Mouse (Mus musculus): ENCODE measurements around the gene Fam193a.
A peak's percentile ranks its signal among the peaks of the same experiment; 100 is the strongest.

The Fam193a gene

DNA sequence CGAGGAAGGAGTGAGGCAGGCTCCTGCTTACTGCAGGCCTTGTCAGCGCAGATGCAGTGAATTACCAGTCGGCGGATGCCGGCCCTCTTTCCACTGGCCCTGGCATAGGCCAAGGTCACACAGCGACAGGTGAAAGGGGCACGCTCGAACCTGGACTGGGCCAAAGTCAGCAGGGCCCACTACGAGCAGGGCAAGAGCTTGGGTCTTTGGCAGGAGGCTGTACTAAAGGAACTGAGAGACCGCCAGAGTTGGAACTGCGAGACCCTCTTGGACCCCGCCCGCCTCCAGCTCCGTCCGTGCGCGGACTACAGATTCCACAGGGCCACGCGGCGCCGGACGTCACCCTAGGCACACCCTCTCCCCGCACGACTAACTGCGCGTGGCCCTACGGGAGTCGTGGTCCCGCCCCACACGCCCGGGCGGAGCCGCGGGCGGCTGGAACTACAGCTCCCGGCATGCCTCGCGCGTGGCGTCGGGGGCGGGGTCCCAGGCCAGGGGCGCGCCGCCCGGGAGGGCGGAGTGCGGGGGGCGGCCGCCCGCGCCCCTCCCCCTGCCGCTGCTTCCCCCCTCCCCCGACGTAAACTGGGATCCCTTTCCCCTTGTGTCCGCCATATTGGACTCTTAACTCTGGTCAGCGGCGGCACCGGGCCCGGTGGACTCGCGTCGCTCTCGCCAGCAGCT, at the start of gene Fam193a:
Gene Fam193a (plus strand): TSS at position 593 of the 681 bp plus-strand sequence.
- DNase-seq (ENCODE audit: low spot score in 2 of 2) = peak; percentile 98 to 99

DNA sequence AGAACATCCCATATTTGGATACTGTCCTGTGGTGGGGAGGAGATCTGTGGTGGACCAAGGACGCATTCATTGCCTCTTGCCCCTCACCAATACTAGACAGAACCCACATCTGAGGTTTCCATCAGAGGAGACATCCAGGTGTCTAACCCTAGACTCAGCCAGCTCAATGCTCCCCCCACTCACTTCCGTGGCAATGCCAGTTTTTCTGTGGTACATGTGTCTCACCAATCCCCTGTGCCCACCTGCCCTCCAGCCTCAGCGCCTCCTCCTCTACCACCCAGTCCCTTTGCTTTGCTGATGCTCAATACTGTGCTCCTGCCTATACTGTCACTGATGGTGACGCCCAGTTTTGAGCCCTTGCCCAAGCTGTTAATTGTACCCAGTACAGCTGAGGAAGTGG, 48.5 kb upstream of the Fam193a start:
- no peak for DNase-seq (ENCODE audit: low spot score in 2 of 2)

DNA sequence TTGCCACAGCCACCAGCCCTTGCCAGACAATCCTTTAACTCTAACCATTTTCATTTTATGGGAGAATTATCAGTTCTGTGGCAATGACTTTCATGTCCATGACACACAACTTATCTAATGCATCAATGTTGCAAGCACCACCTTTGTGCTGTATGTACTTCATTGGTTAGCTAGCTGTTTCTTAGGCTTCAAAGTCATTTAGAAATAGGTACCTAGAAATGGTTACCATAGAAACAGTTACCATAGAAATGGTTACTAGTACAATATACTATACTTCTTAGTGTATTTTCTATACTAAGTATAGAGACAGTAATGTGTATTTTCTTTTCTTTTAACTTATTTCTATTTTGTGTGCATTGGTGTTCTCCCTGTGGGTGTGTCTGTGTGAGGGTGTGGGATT, 44.4 kb upstream of the Fam193a start:
- DNase-seq (ENCODE audit: low spot score in 2 of 2) = no peak

DNA sequence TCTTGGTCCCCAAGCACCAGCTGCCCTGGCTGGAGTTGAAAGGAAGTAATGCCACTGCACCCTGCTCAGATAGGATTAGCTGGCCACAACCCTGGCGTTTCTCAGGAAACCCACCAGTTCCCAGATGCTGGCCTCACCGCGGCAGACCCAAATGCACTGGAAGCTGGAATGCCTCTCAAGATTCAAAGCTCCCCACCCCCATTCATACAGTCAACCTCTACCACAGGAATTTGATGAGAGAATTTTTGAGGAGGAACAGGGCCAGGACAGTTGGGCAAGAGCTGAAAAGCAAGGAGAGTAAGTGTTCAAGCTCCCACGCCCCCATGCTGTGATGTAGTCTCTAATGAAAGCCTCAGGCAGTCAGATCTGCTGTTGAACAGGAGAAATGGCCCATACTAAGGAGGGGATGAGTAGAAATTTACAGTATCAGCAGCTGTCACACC, 43.5 kb upstream of the Fam193a start:
- no peak for DNase-seq (ENCODE audit: low spot score in 2 of 2)

DNA sequence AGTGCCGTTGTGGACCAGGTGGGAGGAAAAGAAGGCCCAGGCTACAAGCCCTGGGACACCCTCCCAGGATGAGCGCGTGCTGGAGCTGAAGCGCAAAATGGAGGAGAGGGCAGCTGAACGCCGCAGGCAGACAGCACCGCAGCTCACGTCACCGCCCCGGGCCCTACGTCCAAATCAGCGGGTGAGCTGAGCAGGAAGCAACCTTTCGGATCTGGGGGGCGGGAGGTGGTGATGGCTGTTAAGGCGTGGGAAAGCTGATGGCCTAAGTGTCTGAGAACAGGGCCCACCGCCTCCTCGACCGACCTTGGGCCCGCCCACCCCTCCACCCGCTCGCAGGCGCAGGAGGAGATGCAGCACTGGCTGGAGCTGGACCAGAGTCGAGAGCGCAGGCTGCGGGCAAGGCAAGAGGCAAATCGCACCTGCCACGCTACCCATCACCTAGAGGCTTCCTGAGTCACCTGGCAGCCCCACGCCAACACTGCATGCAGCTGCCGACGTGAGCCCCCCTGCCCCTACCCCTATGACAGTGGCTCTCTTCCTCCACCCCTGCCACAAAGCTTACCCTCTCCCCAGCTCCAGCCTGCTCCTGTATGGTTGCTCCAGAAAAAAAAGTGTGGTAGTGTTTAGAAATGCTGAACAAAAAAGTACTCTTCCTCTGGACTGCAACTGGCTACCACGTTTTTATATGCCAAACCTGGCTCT, 42.7 kb upstream of the Fam193a start:
- DNase-seq (ENCODE audit: low spot score in 2 of 2) = peak; percentile 44 to 55

DNA sequence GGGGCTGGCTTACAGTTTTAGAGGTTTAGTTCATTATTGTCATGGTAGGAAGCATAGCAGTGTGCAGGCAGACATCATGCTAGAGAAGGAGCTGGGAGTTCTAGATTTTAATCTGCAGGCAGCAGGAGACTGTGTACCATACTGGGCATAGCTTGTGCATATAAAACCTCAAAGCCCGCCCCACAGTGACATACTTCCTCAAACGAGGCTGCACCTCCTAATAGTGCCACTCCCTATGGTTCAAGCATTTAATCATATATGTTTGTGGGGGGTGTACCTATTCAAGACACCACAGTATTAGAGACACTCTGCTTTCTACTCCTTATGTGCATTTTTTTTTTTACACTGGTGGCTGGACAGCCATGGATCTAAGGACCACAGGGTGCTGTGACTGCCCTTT, 39.6 kb upstream of the Fam193a start:
- DNase-seq (ENCODE audit: low spot score in 2 of 2) = no peak

DNA sequence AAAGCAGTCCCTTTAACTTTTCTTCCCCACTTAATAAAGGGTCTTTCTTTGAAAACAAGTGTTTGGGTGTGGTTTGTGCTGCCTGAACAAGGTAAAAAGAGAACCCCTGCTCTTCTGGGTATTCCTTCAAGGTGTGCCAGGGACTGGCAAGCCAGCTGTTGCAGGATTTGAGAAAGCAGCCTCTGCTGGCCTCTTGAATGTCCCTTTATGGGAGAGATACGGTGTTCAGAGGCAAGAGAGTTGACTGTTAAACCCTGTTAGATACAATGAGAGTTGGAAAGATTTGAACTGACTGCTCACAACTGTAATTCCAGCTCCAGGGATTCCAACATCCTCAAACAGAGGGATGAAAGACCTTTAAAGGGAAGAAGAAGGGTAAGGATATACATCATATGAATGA, 35.7 kb upstream of the Fam193a start:
- no peak for DNase-seq (ENCODE audit: low spot score in 2 of 2)

DNA sequence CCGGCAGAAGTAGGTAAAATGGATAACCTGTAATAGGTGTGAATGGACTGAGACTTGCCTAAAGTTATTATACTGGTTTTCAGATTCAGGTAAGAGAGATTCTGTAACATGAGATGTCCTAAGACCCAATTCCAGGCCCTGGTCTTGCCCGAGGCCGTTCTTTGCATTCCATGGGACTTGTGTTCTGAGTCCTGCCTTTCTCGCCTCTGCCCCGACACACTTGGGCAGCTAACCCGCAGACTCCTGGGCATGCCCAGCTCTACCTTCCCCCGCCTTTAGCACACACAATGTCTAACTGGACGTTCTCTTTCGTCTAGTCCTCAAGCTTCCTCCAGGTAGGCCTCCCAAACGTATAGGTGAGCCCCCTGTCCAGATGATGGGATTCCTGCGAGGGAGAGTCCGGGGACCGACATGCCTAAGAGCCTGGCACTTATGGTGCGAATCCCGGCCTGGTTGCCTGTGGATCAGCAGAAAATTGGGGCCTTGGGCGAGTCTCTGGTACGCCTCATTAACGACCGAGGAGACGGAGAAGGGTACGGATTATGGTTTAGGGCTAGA, 34.1 kb upstream of the Fam193a start:
- no peak for DNase-seq (ENCODE audit: low spot score in 2 of 2)

DNA sequence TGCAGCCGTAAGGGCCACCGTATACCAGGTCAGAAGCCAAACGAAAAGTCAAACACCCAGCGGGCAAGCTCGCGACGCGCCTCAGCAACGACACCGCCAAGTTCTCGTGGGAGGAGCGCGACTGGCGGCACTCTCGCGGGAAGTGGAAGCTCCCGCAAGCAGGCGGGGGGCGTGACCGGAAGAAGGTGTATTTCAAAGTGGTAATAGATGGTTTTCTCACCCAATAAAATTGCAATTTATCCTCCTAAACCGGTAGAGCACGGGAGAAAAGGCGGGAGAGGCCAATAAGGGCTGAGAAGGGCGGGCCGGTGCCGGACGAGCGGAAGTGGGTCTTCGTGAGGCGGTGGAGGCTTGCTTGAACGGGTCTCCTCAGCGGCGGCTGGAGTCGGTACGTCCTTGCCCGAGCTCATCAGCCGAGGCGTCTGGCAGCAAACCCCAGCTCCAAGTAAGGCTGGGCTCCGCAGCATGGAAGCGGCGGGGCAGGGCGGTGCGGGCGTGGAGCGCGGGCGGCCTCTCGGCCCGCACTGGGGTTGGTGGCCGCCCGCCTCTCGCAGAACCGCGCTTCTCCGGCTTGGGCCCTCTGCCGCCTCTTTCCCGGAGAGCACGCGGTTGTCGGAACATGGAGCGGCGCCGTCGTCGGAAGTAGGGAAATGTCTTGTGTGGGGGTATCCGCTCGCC, 33.5 kb upstream of the Fam193a start, which contains the start of gene Rnf4:
Gene Rnf4 (plus strand): TSS at position 193 of the 678 bp plus-strand sequence.
- DNase-seq (ENCODE audit: low spot score in 2 of 2) = peak; percentile 99

DNA sequence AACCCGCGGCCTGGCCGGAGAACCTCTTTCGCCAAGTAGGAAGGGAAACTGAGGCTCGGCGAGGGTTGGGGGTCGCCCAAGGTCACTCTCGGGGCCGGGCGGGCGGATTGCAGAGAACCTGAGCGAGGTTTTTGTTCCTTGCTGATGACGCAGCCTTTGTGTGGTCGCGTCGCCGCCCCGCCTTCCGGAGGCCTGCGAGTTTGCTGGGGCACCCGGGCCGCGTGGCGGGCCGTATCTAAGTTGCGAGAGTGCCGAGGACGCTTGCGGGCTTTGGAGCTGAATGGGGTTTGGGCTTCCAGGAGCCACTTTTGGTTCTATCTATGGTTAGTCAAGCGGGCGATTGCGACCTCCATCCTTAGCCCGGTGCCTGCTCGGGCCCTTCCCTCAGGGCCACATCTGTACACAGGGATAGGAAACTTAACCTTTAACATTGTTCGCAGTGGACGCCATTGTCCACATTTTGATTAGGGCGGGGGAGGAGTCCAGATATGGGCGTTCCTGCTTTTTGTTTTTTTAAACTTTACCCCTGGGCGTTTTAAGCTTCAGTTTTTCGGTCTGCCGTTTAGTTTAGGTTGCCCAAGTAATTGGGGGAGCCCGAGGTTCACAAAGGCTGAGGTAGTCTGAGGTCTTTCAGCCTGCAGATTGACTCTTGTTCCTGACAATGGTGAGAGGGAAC, 32.8 kb upstream of the Fam193a start:
- peak; percentile 62 to 70 for DNase-seq (ENCODE audit: low spot score in 2 of 2)

DNA sequence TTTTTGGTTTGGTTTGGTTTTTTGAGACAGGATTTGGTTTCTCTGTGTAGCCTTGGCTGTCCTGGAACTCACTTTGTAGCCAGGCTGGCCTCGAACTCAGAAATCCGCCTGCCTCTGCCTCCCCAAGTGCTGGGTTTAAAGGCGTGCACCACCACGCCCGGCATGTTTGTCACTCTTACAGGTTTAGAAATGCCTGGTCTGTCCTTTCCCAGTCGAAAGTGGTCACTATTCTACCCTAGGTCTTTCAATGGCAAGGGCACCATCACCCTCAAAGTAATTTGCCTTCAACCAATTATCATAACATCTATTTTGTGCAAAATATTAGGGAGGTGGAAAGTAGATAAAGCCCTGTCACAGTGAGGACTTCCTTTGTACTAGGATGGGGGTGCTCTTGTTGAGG, 29.5 kb upstream of the Fam193a start:
- no peak for DNase-seq (ENCODE audit: low spot score in 2 of 2)

DNA sequence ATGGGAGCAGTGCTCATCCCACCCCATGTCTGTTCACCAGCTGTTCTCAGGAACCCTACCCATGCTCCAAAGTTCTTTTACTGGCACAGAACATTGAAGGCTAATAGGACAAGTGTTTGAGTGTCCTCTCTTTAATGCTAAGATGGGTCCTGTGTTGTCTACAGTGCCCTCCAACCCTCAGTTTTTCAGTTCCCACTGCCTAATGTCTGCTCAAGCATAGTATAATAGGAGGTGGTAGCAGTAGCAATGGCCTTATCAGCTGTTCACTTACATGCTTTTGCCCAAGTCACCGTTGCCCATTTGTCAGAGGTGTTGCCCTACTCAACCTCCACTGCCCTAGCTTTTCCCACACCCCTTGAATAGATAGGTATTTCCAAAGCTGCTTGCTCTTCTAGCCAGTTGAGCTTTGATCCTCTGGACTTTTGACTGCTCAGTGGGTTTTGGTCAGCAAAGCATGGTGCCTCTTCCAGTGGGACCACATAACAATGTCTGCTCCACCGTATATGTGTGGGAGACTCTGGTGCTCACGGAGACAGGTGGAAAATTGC, 17.6 kb upstream of the Fam193a start:
- DNase-seq (ENCODE audit: low spot score in 2 of 2) = no peak

DNA sequence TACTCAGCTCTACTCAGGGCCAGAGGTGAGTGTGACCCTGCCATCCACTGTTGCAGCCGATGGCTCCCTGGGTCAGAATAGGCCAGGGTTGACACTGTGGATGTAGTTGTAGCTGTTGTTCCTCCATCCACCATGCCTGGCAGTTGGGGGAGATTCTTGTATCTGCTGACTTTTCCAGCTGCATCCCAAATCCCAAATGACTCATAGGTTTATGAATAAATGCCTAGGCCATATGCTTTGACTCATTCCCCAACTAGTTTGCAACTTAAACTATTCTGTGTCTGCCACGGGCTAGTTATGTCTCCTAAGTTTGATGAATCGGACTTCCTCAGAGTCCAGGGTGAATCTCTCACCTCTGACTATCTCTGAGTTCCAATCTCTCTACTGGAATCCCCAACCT, 9.5 kb upstream of the Fam193a start:
- no peak for DNase-seq (ENCODE audit: low spot score in 2 of 2)

DNA sequence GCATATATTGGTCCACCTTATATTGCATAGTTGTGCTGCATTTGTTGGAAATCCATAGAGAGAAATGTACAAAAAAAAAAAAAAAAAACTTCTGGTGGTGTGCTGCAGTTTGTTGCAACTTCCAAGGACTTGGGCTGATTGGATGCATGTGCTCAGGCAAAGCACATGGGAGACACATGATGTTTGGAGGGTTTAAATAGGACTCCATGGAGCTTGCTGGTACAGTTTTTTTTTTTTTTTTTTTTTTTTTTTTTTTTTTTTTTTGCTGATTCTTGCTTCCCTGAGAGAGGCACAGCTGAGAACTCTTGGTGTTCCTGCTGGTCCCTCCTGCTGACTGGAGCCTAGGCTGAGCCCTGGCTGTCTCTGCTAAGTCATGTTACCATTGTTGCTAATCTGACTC, 6.6 kb upstream of the Fam193a start:
- no peak for DNase-seq (ENCODE audit: low spot score in 2 of 2)

DNA sequence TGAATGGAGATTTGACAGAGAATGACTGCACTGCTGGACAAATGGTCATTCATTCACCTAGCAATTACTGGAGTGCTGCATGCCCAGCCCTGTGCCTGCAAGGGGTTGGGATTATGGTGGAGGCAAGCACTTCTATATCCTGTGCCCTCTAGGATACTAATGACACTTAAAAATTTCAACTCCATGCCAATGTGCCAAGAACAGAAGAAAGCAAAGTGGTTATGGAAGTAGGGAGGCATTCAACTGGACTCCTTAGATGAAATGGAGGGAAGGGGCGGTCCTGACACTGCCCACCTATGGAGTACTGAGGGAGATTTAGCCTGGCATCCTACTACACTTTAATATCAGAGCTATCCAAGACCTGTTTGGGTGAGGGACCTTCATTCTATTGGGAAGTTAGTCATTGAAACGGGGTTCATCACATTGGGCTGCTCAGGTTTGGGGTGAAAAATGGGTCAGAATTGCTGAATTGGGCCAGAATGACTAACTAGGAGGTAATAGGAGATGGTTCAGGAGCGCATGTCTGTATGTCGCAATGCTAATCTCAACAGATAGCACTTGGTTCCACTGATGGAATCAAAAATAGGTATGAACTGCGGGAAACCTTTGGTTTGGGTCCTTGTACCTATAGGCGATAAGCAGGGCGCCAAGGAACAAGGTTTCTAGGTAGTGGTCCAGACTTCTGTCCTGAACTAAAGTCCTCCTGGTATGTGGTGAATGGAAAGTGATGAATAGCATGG, 1.0 kb upstream of the Fam193a start:
- DNase-seq (ENCODE audit: low spot score in 2 of 2) = no peak

DNA sequence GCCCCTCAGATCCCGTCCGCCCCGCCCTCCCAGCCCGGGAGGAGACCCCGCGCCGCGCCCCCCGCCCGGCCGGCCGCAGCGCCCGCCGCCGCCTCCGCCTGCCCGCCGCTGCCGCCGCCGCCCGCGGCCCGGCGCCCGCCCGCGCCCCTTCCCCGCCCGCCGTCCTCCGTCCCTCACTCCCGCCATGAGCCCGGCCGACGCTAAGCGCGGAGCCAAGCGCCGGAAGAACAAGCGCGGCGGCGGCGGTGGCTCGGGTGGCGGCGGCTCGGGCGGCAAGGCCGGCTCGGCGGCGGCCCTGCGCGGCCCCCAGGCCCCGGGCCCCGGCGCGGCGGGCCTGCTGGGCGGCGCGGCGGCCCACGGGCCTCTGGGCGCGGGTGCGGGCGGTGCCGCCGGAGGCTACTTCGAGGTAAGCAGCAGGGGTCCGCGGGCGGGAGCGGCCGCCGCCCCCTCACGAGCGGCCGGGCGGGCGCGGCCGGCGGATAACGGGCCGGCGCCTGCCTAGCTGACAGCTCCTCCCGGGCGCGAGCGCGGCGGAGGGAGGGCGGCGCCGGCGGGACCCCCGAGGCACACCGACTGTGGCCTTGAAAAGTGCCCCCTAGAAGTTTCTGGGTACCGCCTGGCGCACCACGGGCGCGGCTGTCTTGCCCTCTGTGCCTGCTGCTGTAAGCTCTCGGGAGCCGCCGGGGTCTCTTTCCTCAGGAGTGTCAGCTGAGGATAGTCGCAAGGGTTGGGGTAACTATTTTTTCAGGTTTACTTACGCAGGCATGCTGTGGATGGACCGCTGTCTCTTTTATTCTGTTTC, 490 bp downstream of the Fam193a start:
- DNase-seq (ENCODE audit: low spot score in 2 of 2) = peak; percentile 60 to 65

DNA sequence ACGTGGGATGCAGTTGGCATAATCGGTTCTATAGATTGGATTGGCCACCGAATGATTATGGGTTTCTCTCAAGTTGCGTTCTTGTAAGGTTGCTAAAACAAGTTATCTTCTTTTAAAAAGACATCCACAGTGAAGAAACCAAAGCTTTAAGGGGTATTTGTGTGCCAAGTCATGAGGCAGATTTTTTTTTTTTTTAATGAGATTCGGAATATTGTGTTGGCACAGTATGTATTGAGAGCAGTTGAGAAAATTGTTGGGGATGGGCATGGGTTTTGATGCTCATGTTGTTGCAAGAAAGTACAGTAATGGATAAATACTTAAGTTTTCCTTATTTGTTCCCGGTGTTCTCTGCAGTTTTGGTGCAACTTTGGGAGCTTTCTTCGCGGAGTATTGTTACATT, 1.1 kb downstream of the Fam193a start:
- DNase-seq (ENCODE audit: low spot score in 2 of 2) = no peak

DNA sequence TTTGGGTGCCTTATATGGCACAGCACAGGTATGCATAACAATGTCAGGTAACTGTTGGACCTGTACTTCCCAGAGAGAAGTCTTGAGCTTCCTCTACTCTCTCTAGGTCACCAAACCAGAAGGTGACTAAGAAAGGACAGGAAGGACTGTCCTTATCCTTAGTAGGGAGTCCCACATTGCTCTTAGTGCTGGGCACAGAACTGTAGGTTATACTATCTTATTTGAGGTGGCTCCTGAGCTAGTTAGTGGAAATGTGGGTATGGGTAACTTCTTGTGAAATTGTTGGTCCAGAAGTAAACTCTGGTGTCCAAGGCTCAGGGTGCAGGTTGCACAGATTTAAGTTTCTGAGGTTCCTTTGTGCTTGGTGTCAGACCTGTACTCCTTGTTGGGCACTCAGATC, 2.4 kb downstream of the Fam193a start:
- no peak for DNase-seq (ENCODE audit: low spot score in 2 of 2)

DNA sequence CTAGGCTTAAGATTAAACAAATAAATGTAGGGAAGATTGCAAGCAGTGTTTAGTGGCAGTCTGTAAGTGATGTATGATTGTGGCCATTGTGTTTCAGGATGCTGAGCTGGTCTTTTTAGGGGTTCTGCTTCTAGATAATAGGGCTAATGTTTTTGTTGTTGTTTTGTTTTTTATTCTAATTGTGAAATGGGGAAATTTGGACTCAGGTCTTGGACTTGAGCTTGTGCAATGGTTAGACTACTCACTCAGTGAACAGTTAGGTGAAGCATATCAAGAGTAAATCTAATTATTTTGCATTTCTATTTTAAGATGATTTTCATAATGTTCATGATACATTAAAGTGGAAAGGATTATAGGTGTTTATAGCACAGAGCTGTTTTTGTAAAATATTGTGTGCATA, 2.8 kb downstream of the Fam193a start:
- no peak for DNase-seq (ENCODE audit: low spot score in 2 of 2)

DNA sequence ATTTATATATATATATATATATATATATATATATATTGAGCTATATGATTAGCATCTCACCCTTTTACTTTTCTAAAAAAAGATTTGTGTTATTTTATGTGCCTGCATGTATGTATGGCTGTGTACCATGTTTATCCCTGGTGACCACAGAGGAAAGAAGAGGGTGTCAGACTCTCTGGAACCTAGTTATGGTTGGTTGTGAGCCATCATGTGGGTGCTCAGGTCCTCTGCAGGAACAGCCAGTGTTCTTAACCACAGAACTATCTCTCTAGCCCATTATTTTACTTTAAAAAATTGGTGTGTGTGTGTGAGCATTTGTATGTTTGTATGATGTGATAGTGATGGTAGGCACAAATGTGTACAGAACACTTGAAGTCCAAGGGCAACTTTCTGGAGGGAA, 9.1 kb downstream of the Fam193a start:
- DNase-seq (ENCODE audit: low spot score in 2 of 2) = no peak

All from right cerebral cortex, postnatal 10 days (tissue).